Mouse (Mus musculus): ENCODE measurements at regions not wholly inside any gene's neighbourhood (a gene's known extent, or its start where the extent isn't known, plus 50 kb on each side); places are given as distances from the start of the nearest gene placed in this dataset.
"Not testable (repeated sequence)": the region's sequence is repeated elsewhere in the genome, so short reads cannot be mapped to it uniquely, and the experiment has no call there.

- WGBS, result 86% methylated on average over 2 of the region's 2 CpGs
- H3K4me1 ChIP-seq (ENCODE audit: control insufficient read depth, insufficient read depth, low read length), result no peaks in the 10 kb centered on the region
- H3K9ac ChIP-seq (ENCODE audit: low read length), result no peak overlapping the region
Observed at GRCm38 (mm10) chr15:43650818-43651500, 3516.8 kb downstream of the 9330182O14Rik start.

GRCm38 (mm10) chr15:43663648-43664047 lies 3529.5 kb downstream of the 9330182O14Rik start:
- WGBS, result 82% methylated on average over 1 of the region's 1 CpGs
- Histone ChIP-seq H3K27me3 (replicated peaks; ENCODE audit: control insufficient read depth, insufficient read depth, low read length) (no peaks in the 10 kb centered on the region), H3K9me3 (replicated peaks; ENCODE audit: control insufficient read depth, low read length) (no peaks in the 10 kb centered on the region), H3K4me1 (ENCODE audit: control insufficient read depth, insufficient read depth, low read length) (no peaks in the 10 kb centered on the region), H3K36me3 (ENCODE audit: control insufficient read depth, insufficient read depth, low read length) (no peaks in the 10 kb centered on the region), H3K4me3 (ENCODE audit: low read depth, low read length) (no peak overlapping the region), H3K27ac (ENCODE audit: low read depth, low read length) (no peak overlapping the region), H3K4me2 (ENCODE audit: low read length) (no peak overlapping the region), H3K9ac (ENCODE audit: low read length) (no peak overlapping the region)
- ATAC-seq (no peak), DNase-seq (ENCODE audit: low spot score) (no peak)

More at GRCm38 (mm10) chr15:43650818-43651500, 3516.8 kb downstream of the 9330182O14Rik start:
- Histone ChIP-seq H3K4me2 (ENCODE audit: low read length) (no peak overlapping the region), H3K4me3 (ENCODE audit: low read depth, low read length) (no peak overlapping the region), H3K36me3 (ENCODE audit: control insufficient read depth, insufficient read depth, low read length) (no peaks in the 10 kb centered on the region), H3K27ac (ENCODE audit: low read depth, low read length) (no peak overlapping the region), H3K27me3 (replicated peaks; ENCODE audit: control insufficient read depth, insufficient read depth, low read length) (no peaks in the 10 kb centered on the region), H3K9me3 (replicated peaks; ENCODE audit: control insufficient read depth, low read length) (no peaks in the 10 kb centered on the region)
- DNase-seq (ENCODE audit: low spot score) (no peak), ATAC-seq (no peak)

- H3K4me3 ChIP-seq (ENCODE audit: low read depth, low read length), result no peak overlapping the region
- WGBS, result 72% methylated on average over 1 of the region's 1 CpGs
- no peaks in the 10 kb centered on the region for H3K27me3 ChIP-seq (replicated peaks; ENCODE audit: control insufficient read depth, insufficient read depth, low read length)
- DNase-seq (ENCODE audit: low spot score) (no peak), ATAC-seq (no peak)
- H3K4me1 ChIP-seq (ENCODE audit: control insufficient read depth, insufficient read depth, low read length), result no peaks in the 10 kb centered on the region
- no peak overlapping the region for H3K27ac ChIP-seq (ENCODE audit: low read depth, low read length)
- H3K9ac ChIP-seq (ENCODE audit: low read length), result no peak overlapping the region
- no peaks in the 10 kb centered on the region for H3K9me3 ChIP-seq (replicated peaks; ENCODE audit: control insufficient read depth, low read length)
- H3K4me2 ChIP-seq (ENCODE audit: low read length), result no peak overlapping the region
- no peaks in the 10 kb centered on the region for H3K36me3 ChIP-seq (ENCODE audit: control insufficient read depth, insufficient read depth, low read length)
Observed at GRCm38 (mm10) chr15:43678844-43679243, 3544.7 kb downstream of the 9330182O14Rik start.

GRCm38 (mm10) chr15:43682176-43682575 lies 3548.0 kb downstream of the 9330182O14Rik start:
- H3K4me1 ChIP-seq (ENCODE audit: control insufficient read depth, insufficient read depth, low read length), result no peaks in the 10 kb centered on the region
- H3K27ac ChIP-seq (ENCODE audit: low read depth, low read length), result no peak overlapping the region
- H3K36me3 ChIP-seq (ENCODE audit: control insufficient read depth, insufficient read depth, low read length), result no peaks in the 10 kb centered on the region
- H3K4me3 ChIP-seq (ENCODE audit: low read depth, low read length), result no peak overlapping the region
- DNase-seq (ENCODE audit: low spot score) (no peak), ATAC-seq (no peak)
- WGBS, result 61% methylated on average over 2 of the region's 2 CpGs
- no peaks in the 10 kb centered on the region for H3K9me3 ChIP-seq (replicated peaks; ENCODE audit: control insufficient read depth, low read length)
- H3K9ac ChIP-seq (ENCODE audit: low read length), result no peak overlapping the region
- no peaks in the 10 kb centered on the region for H3K27me3 ChIP-seq (replicated peaks; ENCODE audit: control insufficient read depth, insufficient read depth, low read length)
- H3K4me2 ChIP-seq (ENCODE audit: low read length), result no peak overlapping the region

GRCm38 (mm10) chr15:43691998-43692397 lies 3557.8 kb downstream of the 9330182O14Rik start:
- H3K36me3 ChIP-seq (ENCODE audit: control insufficient read depth, insufficient read depth, low read length); H3K27me3 ChIP-seq (replicated peaks; ENCODE audit: control insufficient read depth, insufficient read depth, low read length); H3K4me2 ChIP-seq (ENCODE audit: low read length); H3K4me3 ChIP-seq (ENCODE audit: low read depth, low read length); DNase-seq (ENCODE audit: low spot score); H3K9me3 ChIP-seq (replicated peaks; ENCODE audit: control insufficient read depth, low read length); H3K27ac ChIP-seq (ENCODE audit: low read depth, low read length); H3K4me1 ChIP-seq (ENCODE audit: control insufficient read depth, insufficient read depth, low read length); H3K9ac ChIP-seq (ENCODE audit: low read length); ATAC-seq: not testable (repeated sequence)

GRCm38 (mm10) chr15:43695451-43695850 lies 3561.3 kb downstream of the 9330182O14Rik start:
- Histone ChIP-seq H3K4me3 (ENCODE audit: low read depth, low read length) (no peak overlapping the region), H3K9me3 (replicated peaks; ENCODE audit: control insufficient read depth, low read length) (no peaks in the 10 kb centered on the region), H3K36me3 (ENCODE audit: control insufficient read depth, insufficient read depth, low read length) (no peaks in the 10 kb centered on the region), H3K27me3 (replicated peaks; ENCODE audit: control insufficient read depth, insufficient read depth, low read length) (no peaks in the 10 kb centered on the region), H3K9ac (ENCODE audit: low read length) (no peak overlapping the region), H3K4me1 (ENCODE audit: control insufficient read depth, insufficient read depth, low read length) (no peaks in the 10 kb centered on the region), H3K27ac (ENCODE audit: low read depth, low read length) (no peak overlapping the region), H3K4me2 (ENCODE audit: low read length) (no peak overlapping the region)
- DNase-seq (ENCODE audit: low spot score), result no peak
- 50% methylated on average over 1 of the region's 1 CpGs for WGBS
- no peak for ATAC-seq

GRCm38 (mm10) chr15:43717035-43717434 lies 3582.9 kb downstream of the 9330182O14Rik start:
- Histone ChIP-seq H3K4me2 (ENCODE audit: low read length) (no peak overlapping the region), H3K27me3 (replicated peaks; ENCODE audit: control insufficient read depth, insufficient read depth, low read length) (no peaks in the 10 kb centered on the region), H3K27ac (ENCODE audit: low read depth, low read length) (no peak overlapping the region), H3K4me1 (ENCODE audit: control insufficient read depth, insufficient read depth, low read length) (no peaks in the 10 kb centered on the region), H3K4me3 (ENCODE audit: low read depth, low read length) (no peak overlapping the region), H3K9ac (ENCODE audit: low read length) (no peak overlapping the region), H3K36me3 (ENCODE audit: control insufficient read depth, insufficient read depth, low read length) (no peaks in the 10 kb centered on the region), H3K9me3 (replicated peaks; ENCODE audit: control insufficient read depth, low read length) (no peaks in the 10 kb centered on the region)
- no peak for ATAC-seq
- DNase-seq (ENCODE audit: low spot score), result no peak
- 90% methylated on average over 1 of the region's 1 CpGs for WGBS

GRCm38 (mm10) chr15:43717559-43717958 lies 3583.4 kb downstream of the 9330182O14Rik start:
- Histone ChIP-seq H3K4me3 (ENCODE audit: low read depth, low read length) (no peak overlapping the region), H3K9me3 (replicated peaks; ENCODE audit: control insufficient read depth, low read length) (no peaks in the 10 kb centered on the region), H3K36me3 (ENCODE audit: control insufficient read depth, insufficient read depth, low read length) (no peaks in the 10 kb centered on the region), H3K9ac (ENCODE audit: low read length) (no peak overlapping the region), H3K27ac (ENCODE audit: low read depth, low read length) (no peak overlapping the region), H3K4me2 (ENCODE audit: low read length) (no peak overlapping the region), H3K4me1 (ENCODE audit: control insufficient read depth, insufficient read depth, low read length) (no peaks in the 10 kb centered on the region), H3K27me3 (replicated peaks; ENCODE audit: control insufficient read depth, insufficient read depth, low read length) (no peaks in the 10 kb centered on the region)
- 93% methylated on average over 1 of the region's 1 CpGs for WGBS
- no peak for ATAC-seq
- DNase-seq (ENCODE audit: low spot score), result no peak

GRCm38 (mm10) chr15:43720916-43721315 lies 3586.8 kb downstream of the 9330182O14Rik start:
- ATAC-seq (no peak), DNase-seq (ENCODE audit: low spot score) (no peak)
- H3K4me2 ChIP-seq (ENCODE audit: low read length), result no peak overlapping the region
- no peaks in the 10 kb centered on the region for H3K27me3 ChIP-seq (replicated peaks; ENCODE audit: control insufficient read depth, insufficient read depth, low read length)
- no peak overlapping the region for H3K9ac ChIP-seq (ENCODE audit: low read length)
- 73% methylated on average over 1 of the region's 1 CpGs for WGBS
- H3K4me3 ChIP-seq (ENCODE audit: low read depth, low read length), result no peak overlapping the region
- no peaks in the 10 kb centered on the region for H3K9me3 ChIP-seq (replicated peaks; ENCODE audit: control insufficient read depth, low read length)
- H3K27ac ChIP-seq (ENCODE audit: low read depth, low read length), result no peak overlapping the region
- no peaks in the 10 kb centered on the region for H3K4me1 ChIP-seq (ENCODE audit: control insufficient read depth, insufficient read depth, low read length)
- no peaks in the 10 kb centered on the region for H3K36me3 ChIP-seq (ENCODE audit: control insufficient read depth, insufficient read depth, low read length)
